Mouse (Mus musculus): ENCODE data around the gene Ap3b2.

Ap3b2 gene

GRCm38 (mm10) chr7:81476833-81477232 is 16.9 kb downstream of the Ap3b2 start:
- peak; percentile 69 for DNase-seq (ENCODE audit: low read depth, low spot score)

GRCm38 (mm10) chr7:81475221-81475620 is 18.5 kb downstream of the Ap3b2 start:
- no peak for DNase-seq (ENCODE audit: low read depth, low spot score)

GRCm38 (mm10) chr7:81464906-81465450 is 28.7 kb downstream of the Ap3b2 start:
- DNase-seq (ENCODE audit: low read depth, low spot score) = no peak

- peak; percentile 61 for DNase-seq (ENCODE audit: low read depth, low spot score)
Measured at GRCm38 (mm10) chr7:81464116-81464515, 29.6 kb downstream of the Ap3b2 start.

- DNase-seq (ENCODE audit: low read depth, low spot score) = no peak
Measured at GRCm38 (mm10) chr7:81462815-81463214, 30.9 kb downstream of the Ap3b2 start.

GRCm38 (mm10) chr7:81455155-81455651 is 38.5 kb downstream of the Ap3b2 start, which contains the start of gene Cpeb1:
Cpeb1 (minus strand) TSS chr7:81455465.
- DNase-seq (ENCODE audit: low read depth, low spot score) = peak; percentile 79

- DNase-seq (ENCODE audit: low read depth, low spot score) = peak; percentile 53
Measured at GRCm38 (mm10) chr7:81454331-81455039, 39.2 kb downstream of the Ap3b2 start.

- DNase-seq (ENCODE audit: low read depth, low spot score) = peak; percentile 65
Measured at GRCm38 (mm10) chr7:81453443-81454274, 40.1 kb downstream of the Ap3b2 start.

- peak; percentile 87 for DNase-seq (ENCODE audit: low read depth, low spot score)
Measured at GRCm38 (mm10) chr7:81452971-81453441, 40.7 kb downstream of the Ap3b2 start.
